Mouse (Mus musculus): Measurements from ENCODE around the gene Tmem247. TPM values are rescaled to one million over a fixed set of nuclear protein-coding genes. Genes with fewer than 3 reads are reported as not detected.

Tmem247 gene
- total and polyA plus RNA-seq, 2 experiments from 2014 or later: not detected

DNA sequence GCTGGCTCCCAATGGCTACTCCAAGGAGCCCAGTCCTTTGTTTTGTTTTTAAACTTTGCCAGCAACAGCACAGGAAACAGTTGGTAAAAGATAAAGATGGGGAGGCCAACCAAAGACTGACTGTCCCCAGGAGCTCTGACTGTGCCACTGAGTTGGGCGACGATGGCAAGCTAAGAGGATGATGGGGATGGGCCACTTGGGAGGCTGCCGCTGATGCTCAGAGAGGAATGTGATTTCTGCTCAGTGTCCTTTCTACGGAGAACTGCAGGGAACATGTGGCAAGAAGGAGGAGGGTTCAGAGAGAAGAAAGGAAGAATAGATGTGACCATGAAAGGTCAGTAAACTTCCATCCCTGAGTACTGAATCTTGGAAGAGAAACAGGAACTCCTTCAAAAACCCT, 22.0 kb upstream of the Tmem247 start:
- H3K4me1 ChIP-seq (ENCODE audit: insufficient read depth): no peaks in the 10 kb centered on the region
- 66% methylated on average over 4 of the region's 4 CpGs for WGBS
- H3K27me3 ChIP-seq (ENCODE audit: insufficient read depth, low read length): no peaks in the 10 kb centered on the region
- no peak overlapping the region for H3K9ac ChIP-seq
- no peak overlapping the region for H3K27ac ChIP-seq (ENCODE audit: low read depth, low read length)
- DNase-seq: no peak
- no peak overlapping the region for H3K4me2 ChIP-seq (ENCODE audit: low read depth)
- TF ChIP-seq CTCF (IDR thresholded peaks at IDR 0.05; ENCODE audit: low read depth): no peak
- H3K4me3 ChIP-seq (ENCODE audit: low read depth, low read length): no peak overlapping the region
- no peaks in the 10 kb centered on the region for H3K9me3 ChIP-seq (ENCODE audit: low read length)
- ATAC-seq: no peak
- no peaks in the 10 kb centered on the region for H3K36me3 ChIP-seq (ENCODE audit: insufficient read depth)

DNA sequence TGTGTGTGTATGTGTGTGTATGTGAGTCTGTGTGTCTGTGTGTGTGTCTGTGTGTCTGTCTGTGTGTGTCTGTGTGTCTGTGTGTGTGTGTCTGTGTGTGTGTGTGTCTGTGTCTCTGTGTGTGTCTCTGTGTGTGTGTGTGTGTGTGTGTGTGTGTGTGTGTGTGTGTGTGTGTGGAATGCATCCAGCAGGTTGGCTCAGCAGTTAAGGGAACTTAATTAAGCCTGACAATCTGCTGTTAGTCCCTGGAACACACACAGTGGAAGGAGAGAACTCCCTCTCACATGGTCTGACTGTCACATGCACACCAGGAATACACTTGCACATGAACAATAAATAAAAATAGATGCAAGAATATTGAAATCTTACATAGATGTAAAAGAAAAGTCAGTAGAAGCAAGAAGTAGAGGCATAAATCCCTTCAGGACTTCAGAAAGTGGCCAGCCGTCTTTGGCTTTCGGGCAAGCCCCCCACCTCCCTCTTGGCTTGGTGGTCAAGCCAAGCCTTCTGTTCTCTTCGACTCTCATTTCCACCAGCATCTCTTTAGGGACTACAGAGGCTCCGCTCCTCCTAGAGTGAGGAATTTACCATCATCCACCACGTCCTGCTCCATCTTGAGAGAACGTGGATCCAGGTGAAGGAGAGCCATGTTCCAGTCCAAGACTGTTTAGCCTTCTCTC, 19.5 kb upstream of the Tmem247 start:
- Histone ChIP-seq H3K9me3 (ENCODE audit: low read length) (no peaks in the 10 kb centered on the region), H3K4me3 (ENCODE audit: low read depth, low read length) (no peak overlapping the region), H3K9ac (no peak overlapping the region), H3K36me3 (ENCODE audit: insufficient read depth) (no peaks in the 10 kb centered on the region), H3K4me1 (ENCODE audit: insufficient read depth) (peaks cover 6% of the 10 kb centered on the region; the same call in 1 of the 2 replicates), H3K27ac (ENCODE audit: low read depth, low read length) (no peak overlapping the region), H3K27me3 (ENCODE audit: insufficient read depth, low read length) (no peaks in the 10 kb centered on the region), H3K4me2 (ENCODE audit: low read depth) (no peak overlapping the region)
- 90% methylated on average over 6 of the region's 6 CpGs for WGBS
- TF ChIP-seq CTCF (IDR thresholded peaks at IDR 0.05; ENCODE audit: low read depth): no peak
- no peak for DNase-seq
- ATAC-seq: no peak

DNA sequence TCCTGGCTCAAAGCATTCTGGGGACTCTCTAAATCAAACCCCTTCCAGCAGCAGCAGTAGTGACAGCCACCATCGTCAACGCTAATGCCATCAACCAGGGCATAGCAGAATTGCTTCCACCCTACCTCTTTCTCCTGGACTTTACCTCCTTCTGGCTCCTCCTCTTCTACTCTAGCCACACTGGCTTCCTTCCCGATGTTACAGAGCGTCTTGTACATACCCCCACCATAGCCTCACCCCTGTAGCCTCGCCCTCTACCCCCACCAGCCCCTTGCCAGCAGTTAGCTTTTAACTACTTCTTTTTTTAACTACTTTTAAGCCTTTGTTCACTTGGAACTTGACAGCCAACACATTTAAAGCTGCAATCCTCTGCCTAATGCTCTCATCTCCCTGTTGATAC, 17.3 kb upstream of the Tmem247 start:
- Histone ChIP-seq H3K27ac (ENCODE audit: low read depth, low read length) (no peak overlapping the region), H3K4me1 (ENCODE audit: insufficient read depth) (peaks cover 6% of the 10 kb centered on the region; the same call in 1 of the 2 replicates), H3K4me3 (ENCODE audit: low read depth, low read length) (no peak overlapping the region), H3K27me3 (ENCODE audit: insufficient read depth, low read length) (no peaks in the 10 kb centered on the region), H3K9me3 (ENCODE audit: low read length) (no peaks in the 10 kb centered on the region), H3K9ac (no peak overlapping the region), H3K4me2 (ENCODE audit: low read depth) (no peak overlapping the region), H3K36me3 (ENCODE audit: insufficient read depth) (no peaks in the 10 kb centered on the region)
- 90% methylated on average over 5 of the region's 5 CpGs for WGBS
- DNase-seq (no peak), ATAC-seq (no peak)
- TF ChIP-seq CTCF (IDR thresholded peaks at IDR 0.05; ENCODE audit: low read depth): no peak

DNA sequence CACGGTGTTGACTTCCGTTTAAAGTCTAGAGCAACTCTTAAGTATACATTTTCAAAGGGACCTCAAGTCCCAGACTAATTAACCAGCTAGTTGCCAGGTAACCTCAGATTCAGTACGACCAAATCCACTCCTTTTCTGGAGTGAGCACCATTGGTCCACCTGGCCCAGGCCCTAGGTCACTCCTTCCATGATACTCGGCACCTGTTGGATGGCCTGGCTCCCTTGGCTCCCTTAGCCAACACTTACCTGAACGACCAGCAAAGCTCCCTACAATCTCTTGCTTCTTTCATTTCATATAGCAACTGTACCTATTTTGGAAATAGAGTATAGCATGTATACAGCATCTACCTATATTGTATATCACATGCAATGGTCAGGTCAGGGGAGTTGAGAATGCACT, 16.6 kb upstream of the Tmem247 start:
- DNase-seq (no peak), ATAC-seq (no peak)
- no peak overlapping the region for H3K4me3 ChIP-seq (ENCODE audit: low read depth, low read length)
- no peaks in the 10 kb centered on the region for H3K27me3 ChIP-seq (ENCODE audit: insufficient read depth, low read length)
- no peak overlapping the region for H3K4me2 ChIP-seq (ENCODE audit: low read depth)
- WGBS: 76% methylated on average over 5 of the region's 5 CpGs
- no peak for TF ChIP-seq CTCF (IDR thresholded peaks at IDR 0.05; ENCODE audit: low read depth)
- H3K27ac ChIP-seq (ENCODE audit: low read depth, low read length): no peak overlapping the region
- H3K9me3 ChIP-seq (ENCODE audit: low read length): no peaks in the 10 kb centered on the region
- peaks cover 6% of the 10 kb centered on the region; the same call in 1 of the 2 replicates for H3K4me1 ChIP-seq (ENCODE audit: insufficient read depth)
- no peak overlapping the region for H3K9ac ChIP-seq
- no peaks in the 10 kb centered on the region for H3K36me3 ChIP-seq (ENCODE audit: insufficient read depth)

DNA sequence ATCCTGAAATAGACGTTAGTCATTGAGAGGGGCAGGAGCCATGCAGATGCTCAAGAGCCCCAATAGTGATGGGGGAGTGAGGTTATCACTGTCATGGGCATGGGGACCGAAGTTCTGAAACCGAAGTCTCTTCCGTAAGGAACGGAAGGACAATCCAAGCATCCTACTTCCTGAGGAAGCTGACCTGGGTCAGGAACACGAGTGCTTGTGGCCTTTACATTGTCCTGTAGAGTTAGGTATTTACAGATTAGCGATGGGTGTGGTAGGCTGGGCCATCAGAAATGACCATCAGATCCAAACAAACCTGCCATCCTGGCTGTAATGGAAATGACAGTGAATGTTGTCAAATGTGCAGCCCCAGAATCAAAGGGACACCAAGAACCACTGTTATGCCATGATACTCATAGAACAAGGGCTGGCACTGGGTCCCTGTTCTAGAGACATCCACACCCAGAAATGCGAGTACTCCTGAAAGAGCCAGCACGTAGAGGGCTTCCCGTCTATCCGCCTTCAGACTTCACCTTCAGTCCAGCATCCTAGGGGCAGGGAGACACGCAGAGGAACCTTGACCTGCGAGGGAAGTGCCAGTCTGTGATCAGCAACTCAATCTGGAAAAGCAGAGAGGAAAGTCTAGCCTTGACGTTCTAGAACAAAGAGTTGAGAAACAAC, 14.6 kb upstream of the Tmem247 start:
- Histone ChIP-seq H3K4me1 (ENCODE audit: insufficient read depth) (peaks cover 6% of the 10 kb centered on the region; the same call in 1 of the 2 replicates), H3K9me3 (ENCODE audit: low read length) (no peaks in the 10 kb centered on the region), H3K27me3 (ENCODE audit: insufficient read depth, low read length) (no peaks in the 10 kb centered on the region), H3K9ac (no peak overlapping the region), H3K4me3 (ENCODE audit: low read depth, low read length) (no peak overlapping the region), H3K36me3 (ENCODE audit: insufficient read depth) (no peaks in the 10 kb centered on the region), H3K4me2 (ENCODE audit: low read depth) (no peak overlapping the region), H3K27ac (ENCODE audit: low read depth, low read length) (no peak overlapping the region)
- 94% methylated on average over 14 of the region's 14 CpGs for WGBS
- DNase-seq (no peak), ATAC-seq (no peak)
- TF ChIP-seq CTCF (IDR thresholded peaks at IDR 0.05; ENCODE audit: low read depth): no peak

DNA sequence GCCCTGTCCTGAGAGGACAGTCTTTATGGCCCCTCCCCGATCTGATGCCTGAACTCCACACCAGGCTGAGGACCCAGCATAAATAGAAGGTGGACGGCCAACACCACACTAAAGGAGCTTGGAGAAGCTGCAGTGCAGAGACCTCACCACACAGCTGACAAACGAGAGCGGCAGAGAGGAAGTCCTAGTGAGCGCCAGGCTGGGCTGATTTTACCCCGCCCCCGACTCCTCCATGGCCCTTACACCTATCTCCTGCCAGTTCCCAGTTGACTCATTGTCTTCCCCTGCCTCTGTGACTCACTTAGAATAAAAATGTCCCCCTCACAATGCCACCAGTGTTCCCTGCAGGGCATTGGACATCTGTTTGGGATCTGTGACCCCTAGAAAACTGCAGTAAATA, 13.6 kb upstream of the Tmem247 start:
- 56% methylated on average over 7 of the region's 7 CpGs for WGBS
- no peak for TF ChIP-seq CTCF (IDR thresholded peaks at IDR 0.05; ENCODE audit: low read depth)
- Histone ChIP-seq H3K9ac (no peak overlapping the region), H3K27me3 (ENCODE audit: insufficient read depth, low read length) (no peaks in the 10 kb centered on the region), H3K4me1 (ENCODE audit: insufficient read depth) (peaks cover 6% of the 10 kb centered on the region; the same call in 1 of the 2 replicates), H3K36me3 (ENCODE audit: insufficient read depth) (no peaks in the 10 kb centered on the region), H3K9me3 (ENCODE audit: low read length) (no peaks in the 10 kb centered on the region), H3K4me2 (ENCODE audit: low read depth) (no peak overlapping the region), H3K4me3 (ENCODE audit: low read depth, low read length) (no peak overlapping the region), H3K27ac (ENCODE audit: low read depth, low read length) (no peak overlapping the region)
- ATAC-seq (no peak), DNase-seq (no peak)

DNA sequence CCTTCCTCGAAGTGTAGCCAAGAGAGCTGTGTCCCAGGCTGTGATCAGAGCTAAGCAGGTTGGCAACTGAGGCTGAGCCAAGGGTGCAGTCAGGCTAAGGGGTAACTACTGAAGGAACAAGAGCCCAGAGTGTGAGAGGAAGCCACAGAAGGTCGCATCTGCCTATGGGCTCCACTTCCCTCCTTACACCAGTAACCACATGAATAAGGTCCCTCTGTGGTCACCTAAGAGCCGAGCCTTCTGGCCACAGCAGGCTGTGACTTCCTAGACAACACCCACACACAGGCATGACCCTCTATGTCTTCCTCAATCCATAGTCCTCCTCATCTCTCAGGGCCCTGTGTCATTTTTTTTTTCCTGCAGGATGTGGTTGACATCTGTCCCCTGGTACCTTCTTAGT, 12.9 kb upstream of the Tmem247 start:
- Histone ChIP-seq H3K27ac (ENCODE audit: low read depth, low read length) (no peak overlapping the region), H3K36me3 (ENCODE audit: insufficient read depth) (no peaks in the 10 kb centered on the region), H3K9ac (no peak overlapping the region), H3K27me3 (ENCODE audit: insufficient read depth, low read length) (no peaks in the 10 kb centered on the region), H3K9me3 (ENCODE audit: low read length) (no peaks in the 10 kb centered on the region), H3K4me3 (ENCODE audit: low read depth, low read length) (no peak overlapping the region), H3K4me1 (ENCODE audit: insufficient read depth) (peaks cover 6% of the 10 kb centered on the region; the same call in 1 of the 2 replicates), H3K4me2 (ENCODE audit: low read depth) (no peak overlapping the region)
- 87% methylated on average over 3 of the region's 3 CpGs for WGBS
- TF ChIP-seq CTCF (IDR thresholded peaks at IDR 0.05; ENCODE audit: low read depth): no peak
- ATAC-seq (no peak), DNase-seq (no peak)

All from forebrain, postnatal 0 days (tissue).